Mouse (Mus musculus): Measurements from ENCODE around the gene Ubl7. TPM values are rescaled to one million over a fixed set of nuclear protein-coding genes. Genes with fewer than 3 reads are reported as not detected.

Ubl7 gene
- total RNA-seq (2012; rRNA removed) (22.7 and 23.7 TPM in 2 replicates), polyA plus RNA-seq (2012; ENCODE audit: insufficient read depth in 1 of 2, insufficient read length in 2 of 2, low read depth in 1 of 2, low replicate concordance in 2 of 2, missing spikeins in 1 of 2) (10 to 100 TPM in 1 of 2 experiments, not detected in 1; 89.6 TPM)

GRCm38 (mm10) chr9:57910254-57911160 is at the start of gene Ubl7:
Gene Ubl7 (plus strand): TSS chr9:57910979.
- no peaks in the 10 kb centered on the region for H3K9me3 ChIP-seq (replicated peaks; ENCODE audit: insufficient read depth, low read length)
- peak within 1 kb of the TSS; percentile 94 for H3K9ac ChIP-seq (ENCODE audit: control insufficient read depth, low read depth, low read length, poor library complexity, severe bottlenecking)
- peak within 1 kb of the TSS; percentile 88 to 98 for H3K4me3 ChIP-seq (ENCODE audit: control insufficient read depth in 1 of 2, insufficient read depth in 1 of 2, low read depth in 2 of 2, low read length in 2 of 2)
- peak; percentile 96 for DNase-seq (ENCODE audit: low read depth, low spot score)
- H3K36me3 ChIP-seq (ENCODE audit: control insufficient read depth in 1 of 2, insufficient read depth in 2 of 2, low read length in 2 of 2) = peaks cover 0 to 2% of the 10 kb centered on the region in 2 experiments; a peak in 1 of 4 replicates
- peaks cover 5% of the 10 kb centered on the region; the same call in 1 of the 2 replicates for H3K79me2 ChIP-seq (ENCODE audit: control insufficient read depth, insufficient read depth, low read length, poor library complexity)
- TF ChIP-seq POLR2AphosphoS2 (IDR thresholded peaks at IDR 0.05; ENCODE audit: low read length) = peak; percentile 86; the same call in 1 of the 2 replicates
- TF ChIP-seq CTCF (IDR thresholded peaks at IDR 0.05 in 2 of 3, conservative IDR thresholded peaks at IDR 0.05 in 1 of 3; ENCODE audit: control insufficient read depth in 1 of 3, insufficient read depth in 1 of 3, low read depth in 2 of 3, low read length in 3 of 3, poor library complexity in 1 of 3, severe bottlenecking in 1 of 3) = no peak
- TF ChIP-seq ZC3H11A (IDR thresholded peaks at IDR 0.05; ENCODE audit: low read depth, low read length) = no peak
- TF ChIP-seq HCFC1 (IDR thresholded peaks at IDR 0.05; ENCODE audit: low read depth, low read length) = peak; percentile 99
- 0 out of 2 replicates have a peak, but pooled peaks have one; percentile 31 for TF ChIP-seq NRF1 (IDR thresholded peaks at IDR 0.05; ENCODE audit: insufficient read depth, low read depth, low read length, poor library complexity, severe bottlenecking)
- 0 out of 2 replicates have a peak, but pooled peaks have one; percentile 12 for TF ChIP-seq USF1 (IDR thresholded peaks at IDR 0.05; ENCODE audit: low read depth, low read length)
- TF ChIP-seq SIN3A (IDR thresholded peaks at IDR 0.05; ENCODE audit: low read length) = peak; percentile 99
- peak; percentile 84 for TF ChIP-seq MAX (IDR thresholded peaks at IDR 0.05; ENCODE audit: low read length)
- no peak for TF ChIP-seq E2F4 (IDR thresholded peaks at IDR 0.05; ENCODE audit: borderline replicate concordance, low read depth, low read length)
- TF ChIP-seq MEF2A (IDR thresholded peaks at IDR 0.05; ENCODE audit: extremely low read depth, insufficient replicate concordance, low read depth, low read length, poor library complexity, severe bottlenecking) = no peak
- peak; percentile 100 for TF ChIP-seq ELF1 (IDR thresholded peaks at IDR 0.05; ENCODE audit: low read depth, low read length)
- TF ChIP-seq RAD21 (IDR thresholded peaks at IDR 0.05; ENCODE audit: low read depth, low read length) = no peak
- TF ChIP-seq MYC (IDR thresholded peaks at IDR 0.05; ENCODE audit: low read depth, low read length) = peak; percentile 87
- TF ChIP-seq TBP (IDR thresholded peaks at IDR 0.05; ENCODE audit: low read depth, low read length) = peak; percentile 97
- peak; percentile 98 for TF ChIP-seq POLR2A (IDR thresholded peaks at IDR 0.05; ENCODE audit: control insufficient read depth in 1 of 2, insufficient read depth in 1 of 2, low read depth in 1 of 2, low read length in 2 of 2, poor library complexity in 1 of 2)
- peak; percentile 39; the same call in 1 of the 2 replicates for TF ChIP-seq ETS1 (IDR thresholded peaks at IDR 0.05; ENCODE audit: low read depth, low read length)
- peak; percentile 92 for TF ChIP-seq KAT2A (conservative IDR thresholded peaks at IDR 0.05; ENCODE audit: low read depth, low read length)
- peak; percentile 94 for TF ChIP-seq ZMIZ1 (IDR thresholded peaks at IDR 0.05; ENCODE audit: low read depth, low read length)
- TF ChIP-seq BHLHE40 (IDR thresholded peaks at IDR 0.05; ENCODE audit: borderline replicate concordance, low read depth, low read length) = no peak
- TF ChIP-seq USF2 (IDR thresholded peaks at IDR 0.05; ENCODE audit: borderline replicate concordance in 1 of 2, insufficient read depth in 1 of 2, low read depth in 1 of 2, low read length in 2 of 2) = no peak
- peak; percentile 69 for TF ChIP-seq TCF12 (IDR thresholded peaks at IDR 0.05; ENCODE audit: low read depth, low read length)
- TF ChIP-seq MAFK (IDR thresholded peaks at IDR 0.05; ENCODE audit: borderline replicate concordance, low read depth, low read length) = no peak
- no peak for TF ChIP-seq MYB (IDR thresholded peaks at IDR 0.05; ENCODE audit: low read depth, low read length)
- TF ChIP-seq NELFE (IDR thresholded peaks at IDR 0.05; ENCODE audit: low read depth, low read length) = peak; percentile 97
- peak; percentile 95 for TF ChIP-seq MXI1 (IDR thresholded peaks at IDR 0.05; ENCODE audit: low read depth, low read length)
- peaks cover 2 to 5% of the 10 kb centered on the region in 2 experiments; a peak in 3 of 4 replicates for H3K4me1 ChIP-seq (ENCODE audit: control insufficient read depth in 1 of 2, insufficient read depth in 2 of 2, low read length in 2 of 2)
- H3K27ac ChIP-seq (ENCODE audit: control insufficient read depth, low read depth, low read length) = peak within 1 kb of the TSS; percentile 83
- H3K27me3 ChIP-seq (ENCODE audit: control insufficient read depth in 1 of 2, insufficient read depth in 2 of 2, low read length in 2 of 2) = no peaks in the 10 kb centered on the region

Data from MEL (cell line).